Mouse (Mus musculus) ovary, adult 18-20 months (tissue): ENCODE results near the gene Sumo2.
"Not testable (repeated sequence)": the region's sequence is repeated elsewhere in the genome, so short reads cannot be mapped to it uniquely, and the experiment has no call there.

ENCODE experiments used
- DNase-seq: peaks from one replicate; pipeline ENCODE4 v3.0.0; 2022; ENCODE audit warnings: low spot score, mixed read lengths

The Sumo2 gene

DNA sequence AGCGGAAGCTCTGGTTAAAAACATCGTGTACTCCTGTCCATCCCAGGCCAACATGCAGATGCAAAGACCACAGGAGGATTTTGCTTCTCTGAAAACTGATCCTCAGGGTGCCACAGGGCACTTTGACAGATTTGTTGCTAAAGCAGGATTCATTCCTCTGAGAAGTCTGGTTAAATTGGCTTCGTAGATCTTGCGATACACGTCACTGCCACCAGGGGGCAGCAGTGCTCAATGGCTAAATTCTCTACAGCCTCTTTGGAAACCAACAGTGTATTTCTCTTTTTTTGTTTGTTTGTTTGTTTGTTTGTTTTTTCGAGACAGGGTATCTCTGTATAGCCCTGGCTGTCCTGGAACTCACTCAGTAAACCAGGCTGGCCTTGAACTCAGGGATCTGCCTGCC, 52.4 kb downstream of the Sumo2 start:
- DNase-seq = no peak

- DNase-seq = no peak
These were observed 52.8 kb downstream of the Sumo2 start for GRCm38 (mm10) chr11:115483278-115483677.

DNA sequence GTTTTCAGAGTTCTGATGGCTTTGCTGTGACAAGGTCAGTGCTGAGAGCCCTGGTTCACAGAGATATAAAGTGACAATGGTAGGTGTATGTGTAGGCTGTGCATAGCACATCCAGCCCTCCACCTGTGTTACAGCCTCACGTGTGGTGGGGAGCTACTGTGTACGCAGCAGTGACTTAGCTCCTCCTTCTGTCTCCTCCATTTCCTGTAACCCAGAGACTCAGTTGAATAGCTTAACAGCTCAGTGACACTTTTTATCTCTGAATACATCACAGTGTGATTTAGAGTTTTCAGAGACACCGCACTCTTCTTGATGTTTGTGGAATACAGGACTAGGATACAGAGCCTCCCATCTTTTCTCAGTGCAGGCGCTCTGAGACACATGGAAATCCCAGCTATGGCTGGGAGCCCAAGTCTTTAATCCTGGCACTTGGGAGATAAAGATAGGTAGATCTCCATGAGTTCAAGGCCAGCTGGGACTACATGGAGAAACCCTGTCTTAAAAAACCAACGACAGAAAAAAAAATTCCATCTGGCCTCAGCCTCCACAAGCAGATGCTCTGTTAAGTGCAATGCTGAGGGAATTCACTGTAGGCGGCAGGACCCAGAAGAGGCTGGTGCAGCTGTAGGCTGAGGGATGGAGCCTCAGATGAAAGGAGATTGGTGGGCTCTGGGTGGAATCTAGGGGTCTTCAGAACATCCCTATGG, 54.4 kb downstream of the Sumo2 start:
- DNase-seq = no peak

DNA sequence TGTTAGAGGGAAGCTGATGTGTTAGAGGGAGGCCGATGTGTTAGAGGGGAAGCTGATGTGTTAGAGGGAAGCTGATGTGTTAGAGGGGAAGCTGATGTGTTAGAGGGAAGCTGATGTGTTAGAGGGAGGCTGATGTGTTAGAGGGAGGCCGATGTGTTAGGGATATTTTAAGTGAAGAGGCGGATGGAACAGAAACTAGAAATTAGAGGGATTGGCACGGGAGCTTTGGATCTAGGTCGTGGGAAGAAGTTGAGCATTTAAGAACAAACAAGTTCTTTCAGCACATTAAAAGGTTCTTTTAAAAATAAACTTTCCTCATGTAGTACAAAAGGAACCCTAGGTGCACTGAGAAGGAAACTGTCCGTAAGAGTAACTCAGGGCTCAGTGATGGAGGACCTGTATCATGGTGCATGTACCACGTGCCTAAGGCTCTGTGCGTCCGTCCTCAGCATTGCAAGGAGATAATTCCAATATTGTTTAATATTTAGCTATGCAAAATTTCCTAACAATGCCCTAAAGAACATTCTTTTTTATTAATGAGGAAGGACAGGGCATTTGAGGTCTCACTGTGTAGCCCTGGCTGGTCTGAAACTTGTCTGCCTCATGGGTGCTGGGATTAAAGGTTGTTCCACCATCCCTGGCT, 57.7 kb downstream of the Sumo2 start:
- no peak for DNase-seq

DNA sequence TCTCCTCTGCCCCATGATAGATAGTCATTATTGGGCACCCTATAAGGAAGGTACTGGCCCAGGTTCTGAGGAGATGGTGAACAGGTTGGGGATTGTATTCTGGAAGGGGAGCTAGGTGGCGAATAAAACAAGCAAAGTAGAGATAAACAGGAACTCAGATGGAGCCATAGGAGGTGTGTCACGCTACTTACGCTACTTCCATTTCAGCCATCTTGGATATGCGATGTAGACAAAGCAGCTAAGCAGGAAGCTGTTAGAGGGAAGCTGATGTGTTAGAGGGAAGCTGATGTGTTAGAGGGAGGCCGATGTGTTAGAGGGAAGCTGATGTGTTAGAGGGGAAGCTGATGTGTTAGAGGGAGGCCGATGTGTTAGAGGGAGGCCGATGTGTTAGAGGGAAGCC, 58.7 kb downstream of the Sumo2 start:
- DNase-seq = not testable (repeated sequence)

DNA sequence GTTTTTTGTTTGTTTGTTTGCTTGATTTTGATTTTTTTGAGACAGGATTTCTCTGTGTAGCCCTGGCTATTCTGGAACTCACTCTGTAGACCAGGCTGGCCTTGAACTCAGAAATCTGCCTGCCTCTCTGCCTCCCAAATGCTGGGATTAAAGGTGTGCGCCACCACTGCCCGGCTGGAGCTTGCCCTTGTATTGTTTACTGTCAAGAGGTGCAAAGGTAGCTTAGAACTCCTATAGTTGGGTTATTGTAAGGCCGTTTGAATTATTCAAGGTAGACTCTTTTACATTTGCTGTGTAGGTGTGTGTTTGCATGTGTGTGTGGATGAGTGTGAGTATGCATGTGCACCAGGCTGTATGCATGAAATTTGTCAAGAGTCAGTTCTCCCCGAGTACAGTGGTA, 59.4 kb downstream of the Sumo2 start:
- DNase-seq = not testable (repeated sequence)

GRCm38 (mm10) chr11:115475758-115476237, 60.3 kb downstream of the Sumo2 start:
- no peak for DNase-seq

DNA sequence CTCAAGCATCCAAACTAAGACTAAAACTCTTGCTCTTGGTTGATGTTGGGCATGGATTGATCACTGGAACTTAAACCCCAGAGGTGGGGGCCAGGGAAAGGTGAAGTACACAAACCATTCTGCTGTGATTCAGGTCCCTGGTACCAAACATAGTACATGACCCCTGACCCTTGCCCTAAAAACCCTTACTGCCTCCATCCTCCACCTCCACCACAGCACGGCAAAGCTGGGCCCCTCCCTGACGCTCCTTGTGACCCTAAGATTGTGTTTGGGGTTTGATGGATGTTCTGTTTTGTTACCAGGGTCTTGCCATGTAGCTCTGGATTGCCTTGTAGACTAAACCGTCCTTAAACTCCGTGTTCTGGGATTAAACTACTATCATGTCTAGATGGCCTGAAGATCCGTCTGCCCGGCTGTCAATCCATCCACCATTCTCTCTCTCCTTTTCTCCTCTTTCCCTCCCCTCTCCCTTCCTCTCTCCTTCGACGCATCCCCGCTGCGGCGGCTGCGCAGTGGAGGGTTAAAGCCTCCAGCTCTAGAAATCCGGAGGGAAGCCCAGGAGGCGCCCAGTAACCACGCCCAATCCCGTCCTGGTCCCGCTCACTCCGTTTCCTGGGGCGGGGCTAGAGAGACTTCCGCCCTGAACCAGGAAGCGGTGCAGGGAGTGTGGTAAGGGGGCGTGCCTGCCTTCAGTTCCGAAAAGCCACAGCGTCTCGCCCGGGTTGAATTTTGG, 60.9 kb downstream of the Sumo2 start, which contains the start of gene Armc7:
Armc7 (plus strand) TSS at position 643 of the 733 bp plus-strand sequence.
- peak; percentile 93 for DNase-seq

GRCm38 (mm10) chr11:115473626-115474275, 62.3 kb downstream of the Sumo2 start:
- peak; percentile 83 for DNase-seq
